Mouse (Mus musculus): ENCODE results near the gene Nrp2. TPM values are rescaled to one million over a fixed set of nuclear protein-coding genes. Genes with fewer than 3 reads are reported as not detected.

The Nrp2 gene
- polyA plus RNA-seq, 1 experiment from 2014 or later: 18.7 TPM

DNA sequence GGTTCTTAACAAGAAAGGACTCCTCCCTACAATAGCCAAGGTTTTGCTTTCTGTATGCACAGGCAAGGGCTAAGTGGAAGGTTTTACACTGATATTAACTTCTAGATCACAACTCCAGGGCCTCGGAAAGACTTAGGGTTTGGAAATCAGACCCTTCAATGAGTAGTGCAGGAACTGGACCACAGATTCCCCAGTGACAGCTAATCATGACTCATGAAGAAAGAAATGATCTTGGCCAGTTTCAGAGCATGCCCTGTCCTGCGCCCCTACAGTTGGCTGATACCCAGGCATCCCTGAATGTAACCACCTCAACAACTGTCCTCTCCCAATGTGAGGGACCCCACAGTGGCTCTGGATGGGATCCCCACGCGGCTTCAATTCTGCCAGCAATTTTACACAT lies 60.7 kb downstream of the Nrp2 start:
- Histone ChIP-seq H3K4me2 (replicated peaks) (no peak overlapping the region), H3K27me3 (peaks cover 31% of the 10 kb centered on the region), H3K4me1 (replicated peaks) (no peaks in the 10 kb centered on the region), H3K27ac (no peak overlapping the region), H3K9ac (replicated peaks) (no peak overlapping the region), H3K4me3 (replicated peaks) (no peak overlapping the region), H3K9me3 (no peaks in the 10 kb centered on the region), H3K36me3 (peaks cover 24% of the 10 kb centered on the region)
- no peak for ATAC-seq
- WGBS: 93% methylated on average over 4 of the region's 4 CpGs

DNA sequence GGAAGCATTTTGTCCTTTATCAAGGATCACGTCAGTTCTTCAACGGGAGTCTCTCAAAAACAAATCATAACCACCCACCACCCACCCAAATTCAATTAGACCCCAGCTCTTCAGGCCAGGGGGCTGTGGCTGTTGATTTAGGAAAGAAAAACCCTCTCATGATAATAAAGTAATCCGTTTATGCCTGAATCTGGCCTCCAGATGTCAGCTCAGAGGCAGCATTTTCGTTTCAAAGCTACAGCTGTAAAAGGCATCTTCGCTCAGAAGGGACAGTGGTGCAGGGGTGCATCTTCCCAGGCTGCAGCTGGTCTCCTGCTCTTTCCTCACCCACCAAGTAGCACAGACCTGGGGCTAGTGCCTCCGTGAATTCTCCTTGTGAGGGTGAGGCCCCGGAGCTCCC lies 62.1 kb downstream of the Nrp2 start:
- Histone ChIP-seq H3K36me3 (peaks cover 21% of the 10 kb centered on the region), H3K27me3 (peaks cover 23% of the 10 kb centered on the region; the same call in 1 of the 2 replicates), H3K4me3 (replicated peaks) (no peak overlapping the region), H3K9me3 (no peaks in the 10 kb centered on the region), H3K9ac (replicated peaks) (no peak overlapping the region), H3K4me1 (replicated peaks) (no peaks in the 10 kb centered on the region), H3K27ac (no peak overlapping the region), H3K4me2 (replicated peaks) (no peak overlapping the region)
- no peak for ATAC-seq
- WGBS: 73% methylated on average over 7 of the region's 7 CpGs

DNA sequence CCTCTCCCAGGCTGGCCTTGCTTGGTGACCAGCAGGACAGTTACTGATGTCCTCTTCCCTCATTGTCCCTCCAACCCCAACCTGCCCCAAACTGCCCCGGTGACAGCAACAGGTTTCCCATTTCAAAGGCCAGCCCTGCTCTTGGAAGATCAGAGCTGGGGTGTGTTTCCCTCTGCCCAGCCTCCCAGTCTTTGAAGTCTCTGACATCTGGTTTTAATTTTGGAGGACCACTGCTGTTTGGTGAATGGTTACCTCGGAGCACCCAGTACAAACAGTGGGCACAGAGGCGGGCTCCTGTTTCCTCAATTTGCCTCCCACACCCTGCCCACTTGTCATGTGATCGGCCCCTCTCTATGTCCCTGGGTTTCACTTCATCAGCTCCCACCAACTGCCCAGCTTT lies 63.7 kb downstream of the Nrp2 start:
- Histone ChIP-seq H3K9ac (replicated peaks) (no peak overlapping the region), H3K4me1 (replicated peaks) (no peaks in the 10 kb centered on the region), H3K36me3 (peaks cover 22% of the 10 kb centered on the region), H3K4me3 (replicated peaks) (no peak overlapping the region), H3K27ac (no peak overlapping the region), H3K27me3 (peaks cover 25% of the 10 kb centered on the region; the same call in 1 of the 2 replicates), H3K9me3 (no peaks in the 10 kb centered on the region), H3K4me2 (replicated peaks) (no peak overlapping the region)
- ATAC-seq: no peak
- WGBS: 58% methylated on average over 4 of the region's 4 CpGs

DNA sequence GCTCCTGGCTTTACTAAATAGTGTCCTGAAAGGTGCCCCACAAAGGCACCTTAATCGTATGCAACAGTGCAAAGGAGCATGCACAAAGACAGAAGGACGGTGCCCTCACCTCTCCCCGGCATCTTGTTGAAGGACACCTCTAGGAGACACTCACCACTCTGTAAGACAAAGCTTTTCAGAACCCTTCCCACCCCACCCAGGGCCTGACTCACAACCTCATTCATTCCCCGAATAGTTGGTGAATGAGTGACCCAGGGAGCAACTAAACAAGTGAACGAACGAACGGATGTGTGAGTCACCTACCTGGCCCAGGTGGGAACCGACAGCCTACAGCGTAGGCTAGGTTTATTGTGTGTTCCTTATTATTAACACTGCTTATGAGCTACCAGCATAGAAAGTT lies 64.5 kb downstream of the Nrp2 start:
- Histone ChIP-seq H3K9me3 (no peaks in the 10 kb centered on the region), H3K4me1 (replicated peaks) (no peaks in the 10 kb centered on the region), H3K36me3 (peaks cover 25% of the 10 kb centered on the region), H3K4me2 (replicated peaks) (no peak overlapping the region), H3K27ac (no peak overlapping the region), H3K9ac (replicated peaks) (no peak overlapping the region), H3K27me3 (peaks cover 25% of the 10 kb centered on the region; the same call in 1 of the 2 replicates), H3K4me3 (replicated peaks) (no peak overlapping the region)
- WGBS: 82% methylated on average over 9 of the region's 9 CpGs
- ATAC-seq: no peak

DNA sequence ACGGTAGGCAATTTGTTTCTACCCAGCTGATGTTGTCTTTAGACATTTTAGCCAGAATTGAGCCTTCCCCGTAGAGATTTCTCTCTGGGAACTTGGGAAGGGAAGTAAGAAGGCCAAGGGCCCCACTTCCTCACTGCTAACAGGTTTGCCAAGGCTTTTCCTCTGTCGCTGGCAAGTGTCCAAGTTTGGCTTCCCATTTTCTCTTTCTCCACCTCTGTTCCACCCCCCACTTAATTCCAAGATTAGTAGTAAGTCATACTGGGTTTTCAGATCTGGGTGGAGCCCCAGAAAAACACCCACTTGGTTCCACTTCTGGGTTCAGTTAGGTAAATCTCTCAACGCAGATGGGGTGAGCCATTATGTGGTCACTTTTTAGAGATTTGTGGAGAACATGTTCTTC lies 67.5 kb downstream of the Nrp2 start:
- Histone ChIP-seq H3K36me3 (peaks cover 18% of the 10 kb centered on the region; the same call in 1 of the 2 replicates), H3K4me2 (replicated peaks) (no peak overlapping the region), H3K4me3 (replicated peaks) (no peak overlapping the region), H3K4me1 (replicated peaks) (peaks cover 7% of the 10 kb centered on the region; the same call in 1 of the 2 replicates), H3K9me3 (no peaks in the 10 kb centered on the region), H3K9ac (replicated peaks) (no peak overlapping the region), H3K27ac (no peak overlapping the region), H3K27me3 (peaks cover 16% of the 10 kb centered on the region; the same call in 1 of the 2 replicates)
- 93% methylated on average over 4 of the region's 4 CpGs for WGBS
- no peak for ATAC-seq

DNA sequence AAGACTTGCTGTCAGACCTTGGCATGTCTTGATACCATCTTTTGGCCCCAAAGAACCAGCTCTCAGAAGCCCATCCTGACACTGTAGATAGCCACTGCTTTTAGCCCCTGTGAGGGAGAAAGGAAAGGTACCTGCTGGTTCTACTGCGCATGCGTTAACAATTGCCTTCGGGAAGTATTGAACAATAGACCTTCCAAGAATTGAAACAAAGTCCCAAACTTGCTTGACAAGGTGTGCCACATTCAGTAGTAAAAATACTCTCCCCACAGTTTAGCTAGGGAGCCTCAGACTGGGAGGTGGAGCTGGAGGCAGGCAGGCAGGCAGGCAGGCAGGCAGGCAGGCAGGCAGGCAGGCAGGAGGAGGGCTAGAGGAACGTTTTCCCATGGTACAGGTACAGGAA lies 69.3 kb downstream of the Nrp2 start:
- 89% methylated on average over 4 of the region's 4 CpGs for WGBS
- Histone ChIP-seq H3K36me3 (peaks cover 18% of the 10 kb centered on the region; the same call in 1 of the 2 replicates), H3K9ac (replicated peaks) (no peak overlapping the region), H3K4me2 (replicated peaks) (no peak overlapping the region), H3K4me3 (replicated peaks) (no peak overlapping the region), H3K9me3 (no peaks in the 10 kb centered on the region), H3K27me3 (0 out of 2 replicates have a peak, but pooled peaks cover 6% of the 10 kb centered on the region), H3K27ac (no peak overlapping the region), H3K4me1 (replicated peaks) (peaks cover 22% of the 10 kb centered on the region)
- no peak for ATAC-seq

DNA sequence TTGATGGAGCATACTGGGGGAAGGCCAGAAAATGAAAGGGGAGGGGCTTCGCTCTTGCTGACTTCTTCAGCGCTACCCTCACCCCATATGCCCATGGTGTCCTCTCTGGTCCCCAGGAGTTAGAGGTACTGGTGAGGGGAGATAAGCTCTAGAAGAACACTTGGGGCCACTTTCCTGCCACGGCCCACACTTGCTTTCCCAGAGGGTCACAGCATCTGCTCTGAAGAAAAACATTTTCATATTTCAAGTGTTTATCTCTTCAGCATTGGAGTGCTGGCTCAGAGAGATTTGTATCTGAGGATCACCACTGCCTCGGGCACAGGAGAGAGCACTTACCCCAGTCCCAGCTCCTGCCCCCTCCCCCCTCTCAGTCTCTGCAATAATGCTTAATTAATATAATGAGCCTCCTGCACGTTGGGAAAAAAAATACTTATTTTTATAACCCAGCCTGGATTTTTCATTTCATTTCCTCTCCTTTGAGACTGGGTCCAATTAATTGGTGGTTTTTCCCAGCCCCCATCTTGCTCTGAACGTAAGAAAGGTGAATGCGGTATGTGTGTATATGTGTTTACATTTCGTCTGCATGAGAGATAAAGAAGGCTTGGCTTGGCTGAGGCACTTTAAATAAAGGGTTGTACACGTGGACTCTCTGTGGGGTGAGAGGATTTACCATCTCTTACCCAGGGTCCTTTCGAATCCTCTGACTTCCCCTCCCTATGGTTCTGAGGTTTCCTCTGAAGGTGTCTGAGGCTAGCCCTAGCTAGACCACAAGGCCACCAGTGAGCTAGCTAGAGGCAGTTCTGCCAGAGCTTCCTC lies 70.2 kb downstream of the Nrp2 start:
- peaks cover 30% of the 10 kb centered on the region for H3K4me1 ChIP-seq (replicated peaks)

DNA sequence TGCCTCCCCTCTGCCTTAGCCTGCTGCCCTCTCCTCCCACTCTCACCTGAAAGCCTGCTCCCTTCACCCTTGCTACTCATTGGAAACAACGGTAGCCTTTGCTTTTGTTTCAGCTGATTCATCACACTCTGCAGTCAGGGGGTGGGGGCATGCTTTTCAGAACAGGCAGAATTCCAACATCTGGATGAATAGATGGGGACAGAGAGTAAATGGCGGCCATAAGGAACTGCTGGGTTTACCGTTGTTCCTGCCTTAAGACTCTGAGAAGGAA lies 70.8 kb downstream of the Nrp2 start:
- no peaks in the 10 kb centered on the region for H3K9me3 ChIP-seq
- peaks cover 30% of the 10 kb centered on the region for H3K4me1 ChIP-seq (replicated peaks)
- H3K4me3 ChIP-seq (replicated peaks): no peak overlapping the region
- ATAC-seq: no peak
- H3K9ac ChIP-seq (replicated peaks): no peak overlapping the region
- H3K27ac ChIP-seq: no peak overlapping the region
- peaks cover 8% of the 10 kb centered on the region; the same call in 1 of the 2 replicates for H3K36me3 ChIP-seq
- 65% methylated on average over 3 of the region's 3 CpGs for WGBS
- no peak overlapping the region for H3K4me2 ChIP-seq (replicated peaks)
- H3K27me3 ChIP-seq: 0 out of 2 replicates have a peak, but pooled peaks cover 2% of the 10 kb centered on the region

More for the DNA sequence above, 70.2 kb downstream of the Nrp2 start:
- Histone ChIP-seq H3K27ac (no peak overlapping the region), H3K36me3 (peaks cover 14% of the 10 kb centered on the region; the same call in 1 of the 2 replicates), H3K9ac (replicated peaks) (no peak overlapping the region), H3K4me2 (replicated peaks) (no peak overlapping the region), H3K9me3 (no peaks in the 10 kb centered on the region), H3K4me3 (replicated peaks) (no peak overlapping the region), H3K27me3 (0 out of 2 replicates have a peak, but pooled peaks cover 5% of the 10 kb centered on the region)
- 76% methylated on average over 10 of the region's 10 CpGs for WGBS
- ATAC-seq: no peak

DNA sequence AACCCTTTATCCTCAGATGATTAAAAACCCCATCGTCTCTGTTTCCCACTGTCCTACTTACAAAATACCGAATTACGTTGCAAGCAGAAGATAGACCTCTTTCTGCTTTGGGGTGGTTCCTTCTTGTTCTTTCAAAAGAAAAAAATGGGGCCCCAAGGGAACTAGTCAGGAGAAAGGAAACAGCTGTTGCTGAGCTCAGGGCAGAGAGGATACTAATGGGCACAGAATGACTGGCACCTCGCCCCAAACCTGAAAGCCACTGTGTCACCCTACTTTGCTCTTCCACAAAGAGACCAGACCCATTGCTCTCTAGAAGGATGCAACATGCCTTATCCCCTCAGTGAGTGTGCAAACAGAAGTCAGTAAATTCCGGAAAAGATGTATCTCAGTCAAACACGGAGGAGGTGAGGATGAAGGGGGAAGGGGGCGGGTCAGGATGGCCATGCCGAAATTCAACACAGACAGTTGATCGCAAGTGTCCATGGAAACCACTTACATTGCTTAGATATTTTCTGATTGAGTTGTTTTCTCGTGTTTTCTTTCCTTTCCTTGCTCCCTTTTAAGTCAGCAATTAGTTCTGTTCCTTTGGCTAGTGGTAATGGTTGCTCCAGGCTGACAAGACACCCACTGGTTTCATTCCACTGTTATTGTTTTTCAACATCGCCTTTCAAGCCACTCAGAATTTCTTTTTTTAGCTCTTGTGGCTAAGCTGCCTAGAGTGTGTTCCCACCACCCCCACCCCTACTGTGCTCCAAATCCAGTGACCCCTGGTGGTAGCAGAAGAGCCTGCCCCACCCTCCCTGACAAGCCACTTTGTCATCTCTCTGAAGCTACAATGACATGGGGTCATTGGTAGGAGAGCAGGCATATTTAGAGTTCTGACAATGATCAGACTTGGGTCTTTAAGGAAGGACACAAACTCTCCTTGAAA lies 71.5 kb downstream of the Nrp2 start:
- no peak for ATAC-seq
- 0 out of 2 replicates have a peak, but pooled peaks cover 2% of the 10 kb centered on the region for H3K27me3 ChIP-seq
- WGBS: 61% methylated on average over 11 of the region's 11 CpGs

DNA sequence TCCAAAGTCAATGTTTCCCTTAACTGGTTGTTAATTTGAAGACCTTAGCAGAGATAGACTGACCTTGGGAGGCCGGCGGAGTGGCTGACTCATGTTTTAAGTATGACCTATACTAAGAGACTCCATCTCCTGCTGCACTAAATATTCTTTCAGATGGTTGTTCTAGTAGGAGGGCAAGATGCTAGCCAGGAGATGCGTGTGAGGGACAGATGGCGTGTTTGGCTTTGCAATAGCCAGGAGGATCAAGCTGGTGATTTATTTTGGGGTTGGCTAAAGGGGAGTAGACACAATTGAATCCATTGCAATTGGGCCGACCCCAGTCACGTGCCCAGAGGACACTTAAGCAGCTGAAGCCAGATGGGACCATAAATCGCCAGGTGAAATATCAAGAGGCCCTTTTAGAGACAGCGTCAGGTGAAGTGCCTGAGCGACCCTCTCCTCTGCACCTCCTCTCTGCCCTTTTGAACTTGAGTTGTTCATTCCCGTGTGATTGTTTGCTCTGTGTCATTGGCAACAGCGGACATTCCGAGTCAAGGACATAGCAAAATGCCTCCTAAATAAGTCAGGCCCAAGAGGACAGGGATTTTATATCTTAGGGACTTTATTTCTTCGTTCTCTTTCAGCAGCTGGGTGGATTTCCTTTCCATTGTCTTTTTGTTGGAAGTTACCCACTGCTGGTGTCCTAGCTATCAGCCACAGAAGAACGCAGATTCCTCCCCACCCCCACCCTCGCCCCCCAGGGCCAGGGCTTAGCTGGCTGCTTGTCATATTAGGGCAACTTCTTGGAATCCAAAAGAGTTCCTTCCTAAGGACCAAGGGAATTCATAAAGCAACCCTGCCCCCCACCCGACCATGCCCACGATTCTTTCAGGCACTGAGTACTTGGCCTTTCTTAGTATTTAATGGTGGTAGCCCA lies 74.5 kb downstream of the Nrp2 start:
- Histone ChIP-seq H3K36me3 (no peaks in the 10 kb centered on the region), H3K27ac (no peak overlapping the region), H3K9ac (replicated peaks) (no peak overlapping the region), H3K27me3 (peaks cover 12% of the 10 kb centered on the region; the same call in 1 of the 2 replicates), H3K4me3 (replicated peaks) (no peak overlapping the region), H3K4me2 (replicated peaks) (no peak overlapping the region), H3K4me1 (replicated peaks) (peaks cover 40% of the 10 kb centered on the region), H3K9me3 (no peaks in the 10 kb centered on the region)
- no peak for ATAC-seq
- whole genome bisulfite sequencing: 68% methylated on average over 17 of the region's 17 CpGs

More for the DNA sequence above, 71.5 kb downstream of the Nrp2 start:
- peaks cover 8% of the 10 kb centered on the region; the same call in 1 of the 2 replicates for H3K36me3 ChIP-seq
- no peaks in the 10 kb centered on the region for H3K9me3 ChIP-seq
- no peak overlapping the region for H3K4me2 ChIP-seq (replicated peaks)
- H3K4me1 ChIP-seq (replicated peaks): peaks cover 30% of the 10 kb centered on the region
- no peak overlapping the region for H3K27ac ChIP-seq
- no peak overlapping the region for H3K4me3 ChIP-seq (replicated peaks)
- H3K9ac ChIP-seq (replicated peaks): no peak overlapping the region

DNA sequence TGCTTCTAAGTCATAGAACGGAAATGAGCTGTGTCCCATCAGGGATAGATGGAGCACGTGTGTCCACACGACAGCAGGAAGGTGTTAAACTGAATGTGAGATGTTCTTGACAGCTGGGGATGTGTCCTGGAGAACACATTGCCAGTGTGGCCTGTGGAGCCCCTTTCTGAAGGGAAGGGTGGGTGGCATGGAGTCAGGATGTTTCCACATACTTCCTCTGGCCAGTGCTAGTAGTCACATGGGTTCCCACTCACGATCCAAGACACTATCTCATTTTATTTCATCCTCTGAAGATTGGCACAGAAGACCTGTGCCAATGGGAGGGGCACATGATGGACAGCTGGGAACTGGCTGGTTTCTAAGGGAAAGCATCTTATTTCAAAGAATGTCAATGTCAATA lies 75.8 kb downstream of the Nrp2 start:
- WGBS: 92% methylated on average over 4 of the region's 4 CpGs
- Histone ChIP-seq H3K36me3 (peaks cover 5% of the 10 kb centered on the region; the same call in 1 of the 2 replicates), H3K9ac (replicated peaks) (no peak overlapping the region), H3K27me3 (peaks cover 12% of the 10 kb centered on the region; the same call in 1 of the 2 replicates), H3K4me2 (replicated peaks) (no peak overlapping the region), H3K4me3 (replicated peaks) (no peak overlapping the region), H3K27ac (no peak overlapping the region), H3K9me3 (no peaks in the 10 kb centered on the region), H3K4me1 (replicated peaks) (peaks cover 42% of the 10 kb centered on the region)
- no peak for ATAC-seq

Measured in midbrain, embryonic 13.5 days (tissue).